Mouse (Mus musculus) hindbrain, embryonic 14.5 days (tissue): Measurements from ENCODE around the gene March9. TPM values are rescaled to one million over a fixed set of nuclear protein-coding genes. Genes with fewer than 3 reads are reported as not detected.

ENCODE experiments used
- ATAC-seq: fragments of 200-750 bp; cut with Nextera tagmentation; 2 replicates; pipeline ENCODE4 v1.8.0; 2017; ENCODE audit warnings: moderate number of reproducible peaks, mild to moderate bottlenecking, moderate TSS enrichment, moderate library complexity; ENCODE audit not compliant: low FRiP score
- DNase-seq: peaks from one replicate; pipeline ENCODE4 v3.0.0-alpha.2; 2015; ENCODE audit warnings: low spot score
- H3K27ac ChIP-seq: fragments of 300-500 bp; sonication (generic); 2 replicates; pipeline ENCODE4 v1.5.1; 2014; ENCODE audit warnings: mild to moderate bottlenecking, moderate library complexity
- H3K27me3 ChIP-seq: fragments of 300-500 bp; sonication (generic); 2 replicates; pipeline ENCODE4 v1.6.1; 2014; ENCODE audit warnings: mild to moderate bottlenecking, low read length, mixed read lengths; ENCODE audit not compliant: control insufficient read depth, insufficient read depth
- H3K36me3 ChIP-seq: fragments of 300-500 bp; sonication (generic); replicated peaks from 2 replicates; pipeline ENCODE4 v1.6.1; 2014; ENCODE audit not compliant: control insufficient read depth, insufficient read depth
- H3K4me1 ChIP-seq: fragments of 300-500 bp; sonication (generic); replicated peaks from 2 replicates; pipeline ENCODE4 v1.6.1; 2014; ENCODE audit warnings: antibody characterized with exemption, low read length, mixed read lengths; ENCODE audit not compliant: control insufficient read depth, insufficient read depth
- H3K4me2 ChIP-seq: fragments of 300-500 bp; sonication (generic); replicated peaks from 2 replicates; pipeline ENCODE4 v1.6.1; 2014; ENCODE audit warnings: mild to moderate bottlenecking, moderate library complexity
- H3K4me3 ChIP-seq: fragments of 300-500 bp; sonication (generic); replicated peaks from 2 replicates; pipeline ENCODE4 v1.5.1; 2014; ENCODE audit warnings: mild to moderate bottlenecking, low read length
- H3K9ac ChIP-seq: fragments of 300-500 bp; sonication (generic); 2 replicates; pipeline ENCODE4 v1.6.1; 2014
- H3K9me3 ChIP-seq: fragments of 300-500 bp; sonication (generic); 2 replicates; pipeline ENCODE4 v1.6.1; 2016; ENCODE audit warnings: low read length; ENCODE audit not compliant: control insufficient read depth
- WGBS: fragments of 180-500 bp; shearing (Covaris S2); extraction: QIAGEN DNeasy Blood & Tissue Kit; methylation state at CpG from one replicate; pipeline ENCODE4 v1.1.7; 2014; 5-methylcytosine and 5-hydroxymethylcytosine counted together
- polyA plus RNA-seq: library from polyadenylated mRNA; unstranded; fragments of >200 nt; fragmentation: Nextera tagmentation; extraction: Ambion mirVana; gene quantifications from 2 replicates; pipeline ENCODE4 v1.2.1, GENCODE M21; 2014

Gene March9
- polyA plus RNA-seq = 12.0 and 12.9 TPM in 2 replicates

GRCm38 (mm10) chr10:127059968-127060916 is at the start of gene March9:
Gene March9, minus strand, starts transcription at chr10:127060184.
- H3K4me1 ChIP-seq = peaks cover 34% of the 10 kb centered on the region
- no peaks in the 10 kb centered on the region for H3K27me3 ChIP-seq
- DNase-seq (peak; percentile 82), ATAC-seq (peak; percentile 49)
- H3K4me3 ChIP-seq = peak within 1 kb of the TSS; percentile 90
- WGBS = under 1% methylated on average over 61 of the region's 72 CpGs
- peak within 1 kb of the TSS; percentile 60 for H3K4me2 ChIP-seq
- H3K27ac ChIP-seq = peak within 1 kb of the TSS; percentile 98
- H3K9me3 ChIP-seq = no peaks in the 10 kb centered on the region
- peak within 1 kb of the TSS; percentile 96 for H3K9ac ChIP-seq
- H3K36me3 ChIP-seq = peaks cover 35% of the 10 kb centered on the region

GRCm38 (mm10) chr10:127108262-127108583 is 48.2 kb upstream of the March9 start:
- 83% methylated on average over 3 of the region's 3 CpGs for WGBS
- no peak for ATAC-seq
- Histone ChIP-seq H3K4me2 (no peak overlapping the region), H3K36me3 (peaks cover 60% of the 10 kb centered on the region), H3K4me1 (no peaks in the 10 kb centered on the region), H3K9ac (no peak overlapping the region), H3K9me3 (no peaks in the 10 kb centered on the region), H3K4me3 (no peak overlapping the region), H3K27ac (no peak overlapping the region), H3K27me3 (no peaks in the 10 kb centered on the region)
- DNase-seq = no peak

GRCm38 (mm10) chr10:127107563-127108261 is 47.7 kb upstream of the March9 start:
- peaks cover 55% of the 10 kb centered on the region for H3K36me3 ChIP-seq
- no peak overlapping the region for H3K9ac ChIP-seq
- 93% methylated on average over 16 of the region's 16 CpGs for WGBS
- no peak overlapping the region for H3K27ac ChIP-seq
- H3K9me3 ChIP-seq = no peaks in the 10 kb centered on the region
- H3K4me1 ChIP-seq = no peaks in the 10 kb centered on the region
- H3K27me3 ChIP-seq = no peaks in the 10 kb centered on the region
- no peak overlapping the region for H3K4me2 ChIP-seq
- DNase-seq = no peak
- no peak overlapping the region for H3K4me3 ChIP-seq
- ATAC-seq = no peak

- H3K4me2 ChIP-seq = no peak overlapping the region
- no peak overlapping the region for H3K27ac ChIP-seq
- ATAC-seq (no peak), DNase-seq (no peak)
- no peaks in the 10 kb centered on the region for H3K4me1 ChIP-seq
- H3K27me3 ChIP-seq = no peaks in the 10 kb centered on the region
- no peak overlapping the region for H3K9ac ChIP-seq
- WGBS = 87% methylated on average over 7 of the region's 7 CpGs
- H3K9me3 ChIP-seq = no peaks in the 10 kb centered on the region
- H3K36me3 ChIP-seq = peaks cover 69% of the 10 kb centered on the region
- no peak overlapping the region for H3K4me3 ChIP-seq
These were observed 43.6 kb upstream of the March9 start for GRCm38 (mm10) chr10:127103631-127104030.

- WGBS = 88% methylated on average over 6 of the region's 6 CpGs
These were observed 41.2 kb upstream of the March9 start for GRCm38 (mm10) chr10:127101151-127101550.

GRCm38 (mm10) chr10:127100414-127100813 is 40.4 kb upstream of the March9 start:
- DNase-seq = no peak
- no peak overlapping the region for H3K9ac ChIP-seq
- H3K4me2 ChIP-seq = no peak overlapping the region
- H3K27ac ChIP-seq = no peak overlapping the region
- ATAC-seq = no peak
- H3K27me3 ChIP-seq = no peaks in the 10 kb centered on the region
- 92% methylated on average over 8 of the region's 8 CpGs for WGBS
- no peak overlapping the region for H3K4me3 ChIP-seq
- H3K9me3 ChIP-seq = no peaks in the 10 kb centered on the region
- peaks cover 73% of the 10 kb centered on the region for H3K36me3 ChIP-seq
- H3K4me1 ChIP-seq = no peaks in the 10 kb centered on the region

More at GRCm38 (mm10) chr10:127101151-127101550, 41.2 kb upstream of the March9 start:
- no peak overlapping the region for H3K4me3 ChIP-seq
- H3K9me3 ChIP-seq = no peaks in the 10 kb centered on the region
- H3K27me3 ChIP-seq = no peaks in the 10 kb centered on the region
- no peak overlapping the region for H3K9ac ChIP-seq
- no peak overlapping the region for H3K27ac ChIP-seq
- no peak overlapping the region for H3K4me2 ChIP-seq
- ATAC-seq (no peak), DNase-seq (no peak)
- H3K36me3 ChIP-seq = peaks cover 70% of the 10 kb centered on the region
- no peaks in the 10 kb centered on the region for H3K4me1 ChIP-seq

GRCm38 (mm10) chr10:127099868-127100267 is 39.9 kb upstream of the March9 start:
- Histone ChIP-seq H3K36me3 (peaks cover 76% of the 10 kb centered on the region), H3K27me3 (no peaks in the 10 kb centered on the region), H3K4me1 (no peaks in the 10 kb centered on the region), H3K27ac (no peak overlapping the region), H3K4me3 (no peak overlapping the region), H3K9me3 (no peaks in the 10 kb centered on the region), H3K4me2 (no peak overlapping the region), H3K9ac (no peak overlapping the region)
- 93% methylated on average over 15 of the region's 15 CpGs for WGBS
- ATAC-seq = no peak
- no peak for DNase-seq

GRCm38 (mm10) chr10:127099191-127099590 is 39.2 kb upstream of the March9 start:
- Histone ChIP-seq H3K4me2 (no peak overlapping the region), H3K36me3 (peaks cover 72% of the 10 kb centered on the region), H3K9ac (no peak overlapping the region), H3K27me3 (no peaks in the 10 kb centered on the region), H3K27ac (no peak overlapping the region), H3K4me3 (no peak overlapping the region), H3K9me3 (no peaks in the 10 kb centered on the region), H3K4me1 (no peaks in the 10 kb centered on the region)
- ATAC-seq = no peak
- DNase-seq = no peak
- WGBS = 90% methylated on average over 10 of the region's 10 CpGs

- ATAC-seq (no peak), DNase-seq (no peak)
- 74% methylated on average over 20 of the region's 20 CpGs for WGBS
- Histone ChIP-seq H3K4me1 (no peaks in the 10 kb centered on the region), H3K36me3 (peaks cover 69% of the 10 kb centered on the region), H3K27me3 (no peaks in the 10 kb centered on the region), H3K4me2 (no peak overlapping the region), H3K27ac (no peak overlapping the region), H3K9ac (no peak overlapping the region), H3K9me3 (no peaks in the 10 kb centered on the region), H3K4me3 (no peak overlapping the region)
These were observed 38.5 kb upstream of the March9 start for GRCm38 (mm10) chr10:127098514-127098913.
